Mouse (Mus musculus): ENCODE measurements around the gene Fam98a.

Fam98a gene

DNA sequence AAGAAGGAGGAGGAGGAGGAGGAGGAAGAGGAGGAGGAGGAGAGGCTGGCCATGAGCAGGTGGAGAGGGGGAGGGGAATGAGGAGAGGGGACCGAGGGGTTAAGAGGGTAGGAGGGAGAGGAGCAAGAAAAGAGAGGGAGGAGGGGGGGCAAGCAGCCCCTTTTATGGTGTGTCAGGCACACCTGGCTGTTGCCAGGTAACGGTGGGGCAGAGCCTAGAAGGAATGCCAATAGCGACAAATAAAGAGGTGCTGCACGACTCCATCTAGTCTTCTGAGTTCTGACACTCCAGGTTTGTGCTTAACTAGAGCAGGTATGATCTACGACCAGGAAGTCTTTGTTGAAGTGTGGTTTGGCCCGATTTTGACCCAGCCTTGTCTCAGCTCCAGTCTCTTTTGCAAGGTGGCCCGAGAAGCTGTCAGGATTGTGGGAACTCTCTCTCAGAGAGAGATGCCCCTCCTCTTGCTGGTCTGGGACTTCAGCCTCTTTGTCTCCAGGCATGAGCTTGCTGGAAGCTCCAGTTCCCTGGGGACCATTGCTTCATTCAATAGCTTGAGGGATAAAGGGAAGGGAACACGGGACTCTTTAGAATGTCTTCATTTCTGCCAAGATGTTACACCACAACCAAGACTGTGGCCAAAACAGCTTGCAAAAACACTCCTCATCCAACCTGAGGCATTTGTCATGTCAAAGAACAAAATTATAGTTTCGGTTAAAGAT lies 29.2 kb downstream of the Fam98a start:
- no peak for DNase-seq (ENCODE audit: low read depth, low spot score)

DNA sequence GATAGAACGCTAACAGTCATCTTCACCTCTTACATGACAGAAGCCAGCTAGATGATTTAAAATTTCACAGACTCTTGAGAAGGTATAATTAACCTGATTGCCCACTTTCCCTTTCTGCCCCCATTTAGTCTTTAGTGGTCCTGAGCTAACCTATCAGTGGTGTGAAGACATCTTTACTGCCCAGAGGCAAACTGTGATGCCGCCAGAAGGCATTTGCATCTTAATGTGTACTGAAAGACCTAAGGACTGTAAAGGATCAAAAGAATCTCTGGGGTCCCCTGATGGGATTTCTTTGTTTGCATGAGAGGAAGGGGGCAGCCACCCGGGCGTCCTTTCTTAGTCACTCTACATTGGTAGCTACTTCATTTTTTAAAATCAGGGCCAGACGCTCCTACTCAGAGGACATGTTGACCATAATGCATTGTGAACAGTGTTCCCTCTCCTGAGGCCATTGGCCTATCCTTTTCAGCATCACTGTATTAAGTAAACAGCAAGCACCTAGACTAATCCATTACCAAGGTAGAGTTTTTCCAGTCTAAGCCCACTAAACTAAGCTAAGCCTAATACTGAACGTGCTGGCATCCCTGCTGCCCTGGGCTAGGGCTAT lies 30.4 kb downstream of the Fam98a start:
- peak; percentile 2 for DNase-seq (ENCODE audit: low read depth, low spot score)

DNA sequence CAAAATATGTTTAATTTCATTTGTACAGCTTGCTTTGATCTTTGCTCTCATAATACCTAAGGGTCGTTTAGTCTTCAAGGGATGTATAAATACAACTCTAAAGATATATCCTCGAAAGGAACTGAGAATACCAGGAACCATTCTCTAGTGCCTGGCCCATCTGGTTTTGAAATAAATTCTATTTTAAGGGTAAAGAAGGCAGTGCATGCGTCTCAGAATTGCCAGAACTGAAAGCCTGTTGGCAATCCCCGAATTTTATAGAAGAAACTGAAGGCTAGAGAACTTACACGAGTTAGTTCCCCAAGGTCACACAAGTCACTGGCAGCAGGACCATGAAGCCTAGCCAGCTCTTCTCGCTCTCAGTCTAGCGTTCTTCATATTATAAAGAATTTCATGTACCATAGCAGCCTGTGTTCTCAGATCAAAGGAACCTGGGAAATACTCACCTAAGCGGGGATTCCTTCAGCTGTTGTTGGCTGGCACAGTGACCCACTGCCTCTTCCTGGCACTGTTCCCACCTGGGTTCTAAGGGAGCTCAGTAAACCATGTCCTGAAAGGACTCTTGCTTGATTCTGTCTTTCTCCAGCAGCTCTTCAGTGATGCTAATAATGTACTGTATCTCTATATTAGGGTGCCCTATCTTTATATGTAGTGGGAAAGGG lies 32.4 kb downstream of the Fam98a start:
- DNase-seq (ENCODE audit: low read depth, low spot score) = no peak

DNA sequence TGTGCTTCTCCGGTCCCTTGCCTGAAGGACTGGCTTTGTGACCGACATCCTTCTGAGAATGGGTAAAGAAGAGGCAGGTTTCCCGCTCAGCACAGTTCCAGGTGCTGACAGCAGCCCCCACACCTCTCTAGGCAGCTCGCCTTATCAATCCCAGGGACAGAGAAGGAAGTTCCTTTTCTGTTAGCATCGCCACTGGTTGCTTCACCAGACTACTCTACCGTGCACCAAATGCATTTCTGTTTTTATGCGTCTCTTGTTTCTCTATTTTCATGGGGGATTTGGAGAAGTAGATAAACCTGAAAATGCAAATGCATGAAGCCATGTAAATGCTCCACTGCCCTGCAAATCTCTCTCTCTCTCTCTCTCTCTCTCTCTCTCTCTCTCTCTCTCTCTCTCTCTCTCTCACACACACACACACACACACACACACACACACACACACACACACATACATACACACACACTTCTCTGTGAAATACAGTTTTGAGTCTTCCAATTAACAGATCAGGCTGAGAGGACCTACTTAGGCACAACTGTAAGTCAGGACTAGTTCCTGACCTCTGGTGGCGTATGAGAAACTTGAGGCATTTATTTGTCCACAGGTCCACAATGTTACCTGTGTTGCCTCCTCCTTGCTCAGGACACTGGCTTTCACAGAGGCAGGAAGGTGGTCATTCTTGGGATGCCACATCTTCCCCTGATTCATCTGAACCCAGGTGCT lies 33.4 kb downstream of the Fam98a start:
- no peak for DNase-seq (ENCODE audit: low read depth, low spot score)

DNA sequence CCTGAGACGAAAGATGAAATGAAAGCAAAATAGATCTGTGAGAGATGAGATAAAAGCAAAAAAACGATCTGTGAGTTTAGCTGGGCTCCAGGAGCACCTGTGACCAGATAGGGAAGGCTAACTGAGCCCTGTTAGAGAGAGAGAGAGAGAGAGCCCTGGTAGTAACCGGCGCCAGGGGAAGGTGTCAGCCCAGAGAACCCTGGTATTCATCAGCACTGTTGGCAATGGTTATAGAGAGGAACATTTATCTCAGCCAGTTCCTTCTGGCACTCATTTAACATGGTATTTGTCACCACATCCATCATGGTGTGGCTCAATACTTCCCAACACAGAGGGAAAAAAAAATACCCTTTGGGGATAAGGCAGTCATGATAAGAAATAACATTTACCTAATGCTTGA lies 35.2 kb downstream of the Fam98a start:
- no peak for DNase-seq (ENCODE audit: low read depth, low spot score)

DNA sequence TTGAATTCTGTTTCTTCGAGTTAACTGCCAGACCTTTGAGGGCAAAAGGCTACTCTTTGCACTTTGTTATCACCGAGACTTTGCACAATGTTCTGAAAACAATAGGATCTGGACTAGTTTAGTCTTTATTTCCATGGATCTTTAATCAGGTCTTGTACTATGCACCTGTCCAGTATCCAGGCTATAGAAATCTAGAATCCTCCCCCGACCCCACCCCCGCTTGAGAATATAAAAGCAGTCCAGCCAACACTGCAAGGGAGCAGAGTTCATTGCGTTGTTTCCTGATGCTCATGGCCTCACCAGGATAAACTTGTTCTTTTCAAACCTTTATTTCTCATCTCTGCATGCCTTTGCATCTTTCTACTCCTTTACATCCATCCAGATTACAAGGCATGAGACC lies 42.5 kb downstream of the Fam98a start:
- DNase-seq (ENCODE audit: low read depth, low spot score) = no peak

DNA sequence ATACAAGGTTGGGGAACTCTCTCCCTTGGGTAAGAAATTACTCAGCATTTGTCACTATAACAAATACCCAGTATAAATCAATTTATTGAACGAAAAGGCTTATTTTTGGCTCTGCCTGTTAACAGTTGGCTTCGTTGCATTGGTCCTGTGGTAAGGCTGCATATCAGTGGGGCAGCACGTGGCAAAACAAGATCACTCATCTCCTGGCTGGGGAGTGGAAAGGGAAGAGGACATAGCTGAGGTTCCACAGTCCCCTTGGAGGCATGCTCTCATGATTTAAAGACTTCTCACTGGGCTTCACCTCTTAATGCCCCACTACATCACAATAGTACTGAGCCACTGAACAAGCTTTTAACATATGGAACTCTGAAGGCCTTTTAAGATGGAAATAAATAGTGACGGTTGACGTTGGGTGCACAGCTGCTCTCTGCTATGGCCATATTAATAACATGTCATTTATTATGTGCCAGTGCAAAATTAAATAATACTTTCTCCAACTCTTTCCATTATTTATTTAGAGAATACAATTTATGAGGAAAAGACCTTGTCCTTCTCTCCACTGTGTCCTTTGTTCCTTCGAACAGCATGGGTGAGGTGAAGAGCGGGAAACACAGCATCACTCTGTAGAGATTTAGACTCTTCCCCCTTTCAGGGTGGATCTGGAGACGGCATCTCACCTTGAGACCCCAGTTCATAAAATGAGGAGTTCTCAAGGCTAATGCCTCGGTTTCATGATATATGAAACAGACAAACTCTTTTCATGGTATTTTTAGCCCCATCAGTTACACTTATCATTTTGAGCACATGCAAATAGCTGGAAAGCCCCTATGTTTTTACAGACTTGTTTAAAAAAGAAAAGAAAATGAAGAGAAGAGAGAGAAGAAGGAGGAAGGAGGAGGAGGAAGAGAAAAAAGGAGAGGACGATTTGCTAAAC lies 44.8 kb downstream of the Fam98a start:
- DNase-seq (ENCODE audit: low read depth, low spot score) = no peak

DNA sequence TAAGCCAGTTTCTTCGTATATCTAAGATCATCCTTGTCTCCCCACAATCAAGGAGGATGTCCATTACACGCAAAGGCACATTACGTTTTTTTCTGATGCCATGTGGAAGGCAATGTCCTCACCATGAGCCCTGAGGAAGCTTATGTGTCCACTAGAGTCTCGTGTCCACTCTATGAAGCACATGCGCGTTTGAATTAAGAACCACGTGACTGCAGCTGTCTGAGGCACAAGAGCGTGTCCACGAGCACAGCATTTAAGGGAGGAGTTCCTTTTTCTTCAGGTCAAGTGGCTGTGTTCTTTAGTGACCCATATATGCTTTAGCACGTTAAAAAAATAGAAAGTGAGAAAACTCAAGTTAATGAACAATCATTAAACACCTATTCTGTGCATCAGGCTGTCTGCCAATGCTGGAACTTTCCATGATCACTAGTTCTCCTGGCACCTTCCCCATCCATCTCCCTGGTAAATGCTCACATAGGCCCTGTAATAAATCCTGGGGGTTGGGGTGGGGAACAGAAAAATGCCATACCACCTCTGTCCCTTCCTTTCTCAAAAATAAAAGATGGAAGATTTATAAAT lies 45.6 kb downstream of the Fam98a start:
- DNase-seq (ENCODE audit: low read depth, low spot score) = no peak

DNA sequence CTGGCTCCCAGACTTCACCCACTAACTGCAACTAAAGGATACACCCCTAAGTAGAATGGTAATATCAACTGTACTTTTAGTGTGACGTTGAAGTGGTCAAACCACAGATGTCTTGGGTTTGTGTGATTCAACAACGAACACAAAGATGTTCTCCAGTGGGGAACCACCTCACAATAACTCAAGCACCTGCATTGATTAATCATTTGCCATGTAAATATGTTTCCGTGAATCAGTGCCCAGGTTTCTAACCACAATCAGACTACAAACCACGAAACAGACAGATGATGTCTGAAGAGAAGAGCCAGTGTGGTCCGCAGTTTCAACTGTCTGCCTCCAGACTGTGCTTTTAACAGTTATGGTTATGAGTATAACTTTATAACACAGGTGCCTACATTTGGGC lies 46.7 kb downstream of the Fam98a start:
- DNase-seq (ENCODE audit: low read depth, low spot score) = no peak

DNA sequence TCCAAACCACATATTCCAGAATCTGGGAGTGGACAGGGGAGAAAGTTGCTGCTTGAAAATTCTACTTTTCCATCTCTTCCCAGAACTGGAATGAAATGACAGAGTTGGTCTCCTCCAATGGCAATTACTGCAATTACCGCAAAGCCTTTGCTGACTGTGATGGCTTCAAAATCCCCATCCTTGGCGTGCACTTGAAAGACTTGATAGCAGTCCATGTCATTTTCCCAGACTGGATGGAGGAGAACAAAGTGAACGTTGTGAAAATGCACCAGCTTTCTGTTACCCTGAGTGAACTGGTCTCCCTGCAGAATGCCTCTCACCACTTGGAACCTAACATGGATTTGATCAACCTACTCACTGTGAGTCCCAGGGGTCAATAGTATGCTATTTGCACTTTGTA lies 48.7 kb downstream of the Fam98a start:
- DNase-seq (ENCODE audit: low read depth, low spot score) = no peak

DNA sequence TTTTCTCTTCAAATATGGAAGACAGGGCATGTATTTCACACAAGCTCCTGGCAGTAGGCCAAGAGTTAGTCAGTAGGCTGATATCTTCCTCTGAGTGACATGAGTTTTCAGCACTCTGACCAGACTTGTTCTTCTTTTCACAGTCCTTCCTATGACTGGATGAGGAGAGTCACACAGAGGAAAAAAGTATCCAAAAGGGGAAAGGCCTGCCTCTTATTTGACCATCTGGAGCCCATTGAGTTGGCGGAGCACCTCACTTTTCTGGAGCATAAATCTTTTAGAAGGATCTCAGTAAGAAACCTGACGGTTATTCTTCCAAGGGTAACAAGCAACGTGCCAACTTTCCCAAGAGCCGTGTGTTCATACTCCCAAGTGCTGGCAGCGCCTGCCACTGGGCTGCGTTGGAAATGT lies 53.5 kb downstream of the Fam98a start:
- no peak for DNase-seq (ENCODE audit: low read depth, low spot score)

DNA sequence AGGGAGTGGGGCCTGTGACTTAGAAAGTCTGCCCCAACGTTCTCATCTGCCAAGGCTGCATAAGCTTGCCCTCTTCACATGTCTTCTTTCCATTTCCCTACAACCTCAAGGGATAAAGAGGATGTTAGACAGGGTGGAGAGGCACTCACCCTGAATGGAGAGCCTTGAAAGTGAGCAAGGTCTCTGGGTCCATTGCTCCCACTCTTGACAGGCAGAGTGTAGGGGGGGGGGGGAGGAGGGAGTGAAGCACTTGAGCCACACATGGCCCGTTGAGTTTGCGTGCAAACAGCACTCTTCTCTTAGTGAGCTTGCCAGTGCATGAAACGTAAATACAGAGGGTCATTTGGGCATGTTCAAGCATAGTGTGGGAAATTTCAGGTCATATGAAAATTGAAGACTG lies 56.5 kb downstream of the Fam98a start:
- no peak for DNase-seq (ENCODE audit: low read depth, low spot score)

All from ZHBTc4 (cell line).